Mouse (Mus musculus) cortical plate, adult 2 months (tissue): ENCODE measurements around the gene Dhdds.

Experiments used
- CTCF ChIP-seq: fragments of 200-500 bp; IDR thresholded peaks from 2 replicates; pipeline ENCODE4 v1.5.1; 2011; ENCODE audit warnings: mild to moderate bottlenecking, control low read depth, low read length; ENCODE audit not compliant: insufficient read depth; ENCODE audit errors: extremely low read depth
- POLR2A ChIP-seq: fragments of 200-500 bp; IDR thresholded peaks from 2 replicates; pipeline ENCODE4 v1.6.1; 2011; ENCODE audit warnings: mild to moderate bottlenecking, low read length, control low read depth; ENCODE audit not compliant: insufficient read depth; ENCODE audit errors: extremely low read depth

DNA sequence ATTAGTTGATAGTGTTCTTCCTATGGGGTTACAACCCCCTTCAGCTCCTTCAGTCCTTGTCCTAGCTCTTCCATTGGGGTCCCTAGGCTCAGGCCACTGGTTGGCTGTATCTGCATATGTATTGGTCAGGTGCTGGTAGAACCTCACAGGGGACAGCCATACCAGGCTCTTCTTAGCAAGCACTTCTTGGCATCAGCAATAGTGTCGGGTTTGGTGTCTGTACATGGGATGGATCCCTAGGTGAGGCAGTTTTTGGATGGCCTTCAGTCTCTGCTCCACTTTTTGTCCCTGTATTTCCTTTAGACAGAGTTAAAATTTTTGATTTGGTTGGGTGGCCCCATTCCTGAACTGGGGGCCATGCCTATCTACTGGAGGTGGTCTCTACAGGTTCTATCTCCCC, 41.8 kb downstream of the Dhdds start:
- TF ChIP-seq CTCF (no peak), POLR2A (no peak)
